Mouse (Mus musculus): ENCODE measurements around the gene Sf3a2.

DNA sequence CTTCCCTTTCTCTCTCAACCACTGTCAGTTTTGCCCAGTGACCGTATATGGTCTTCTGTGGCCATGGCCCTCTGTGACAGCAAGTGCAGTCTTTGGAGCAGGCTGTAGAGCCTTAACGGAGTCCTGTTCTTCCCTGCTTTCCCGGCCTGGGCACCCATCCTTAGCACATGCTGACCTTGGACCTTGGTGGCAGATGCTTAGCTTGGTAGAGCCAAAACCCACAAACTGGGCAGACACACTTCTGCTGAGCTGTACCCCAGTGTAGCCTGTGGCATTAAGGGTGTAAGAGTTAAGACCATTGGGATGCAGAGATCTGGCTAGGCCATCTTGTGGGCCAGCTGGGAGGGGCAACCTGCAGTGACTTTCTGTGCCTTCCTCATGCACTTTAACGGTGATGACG lies 24.2 kb upstream of the Sf3a2 start:
- TF ChIP-seq FLI1 (IDR thresholded peaks at IDR 0.05; ENCODE audit: low read length) (no peak), GATA1 (IDR thresholded peaks at IDR 0.05; ENCODE audit: borderline replicate concordance, low read length) (no peak)
